Mouse (Mus musculus) thymus, adult 2 months (tissue): ENCODE measurements around the gene Rps11. TPM values are rescaled to one million over a fixed set of nuclear protein-coding genes. Genes with fewer than 3 reads are reported as not detected.

ENCODE experiments used
- DNase-seq: peaks from one replicate; pipeline ENCODE4 v3.0.0; 2021
- H3K27ac ChIP-seq: fragments of 200-500 bp; 2 replicates; pipeline ENCODE4 v1.5.1; 2012; ENCODE audit warnings: low read length, control low read depth; ENCODE audit not compliant: control insufficient read depth, insufficient read depth
- H3K27me3 ChIP-seq: fragments of 200-500 bp; 2 replicates; pipeline ENCODE4 v1.6.1; 2012; ENCODE audit warnings: mild to moderate bottlenecking, low read length, moderate library complexity, mixed read lengths; ENCODE audit not compliant: control insufficient read depth, insufficient read depth
- H3K36me3 ChIP-seq: fragments of 200-500 bp; 2 replicates; pipeline ENCODE4 v1.6.1; 2012; ENCODE audit warnings: mild to moderate bottlenecking, low read length, moderate library complexity; ENCODE audit not compliant: control insufficient read depth, insufficient read depth
- H3K4me1 ChIP-seq: fragments of 200-500 bp; replicated peaks from 2 replicates; pipeline ENCODE4 v1.6.1; 2012; ENCODE audit warnings: low read length; ENCODE audit not compliant: control insufficient read depth, insufficient read depth
- H3K4me3 ChIP-seq: fragments of 200-500 bp; 2 replicates; pipeline ENCODE4 v1.5.1; 2012; ENCODE audit warnings: mild to moderate bottlenecking, low read length, control low read depth, moderate library complexity; ENCODE audit not compliant: control insufficient read depth, insufficient read depth
- CTCF ChIP-seq: fragments of 200-500 bp; IDR thresholded peaks from 2 replicates; pipeline ENCODE4 v1.5.1; 2012; ENCODE audit warnings: mild to moderate bottlenecking, control low read depth, low read length, moderate library complexity, borderline replicate concordance; ENCODE audit not compliant: control insufficient read depth, poor library complexity, insufficient read depth; ENCODE audit errors: extremely low read depth
- POLR2A ChIP-seq: fragments of 200-500 bp; IDR thresholded peaks from 2 replicates; pipeline ENCODE4 v1.6.1; 2012; ENCODE audit warnings: mild to moderate bottlenecking, low read length, control low read depth, moderate library complexity; ENCODE audit not compliant: control insufficient read depth, poor library complexity, insufficient read depth; ENCODE audit errors: extremely low read depth
- WGBS: fragments of 180-500 bp; shearing (Covaris S2); methylation state at CpG from one replicate; pipeline ENCODE4 v1.1.7; 2018; 5-methylcytosine and 5-hydroxymethylcytosine counted together
- polyA plus RNA-seq: library from polyadenylated mRNA; depleted of rRNA; stranded (reverse); fragments of >200 nt; gene quantifications from 2 replicates; pipeline ENCODE4 v1.2.3, GENCODE M21; 2012

Rps11 gene
- polyA plus RNA-seq, 1 experiment: 343 TPM

DNA sequence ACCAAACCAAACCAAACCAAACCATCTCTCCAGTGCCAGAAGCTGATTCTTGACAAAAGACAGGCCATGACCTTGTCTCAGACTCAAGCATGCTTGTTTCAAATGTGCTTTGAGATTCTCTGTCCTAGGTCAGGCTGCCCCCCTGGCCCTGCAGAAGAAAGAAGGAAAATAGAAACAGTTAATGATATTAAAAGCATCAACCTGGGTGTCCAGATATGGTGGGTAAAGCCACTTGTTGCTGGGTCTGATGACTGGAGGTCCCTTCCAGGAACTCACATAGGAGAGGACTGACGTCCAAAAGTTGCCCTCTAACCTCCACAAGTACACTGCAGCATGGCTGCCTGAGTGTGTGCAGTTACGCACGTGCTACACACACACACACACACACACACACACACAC lies 36.6 kb upstream of the Rps11 start:
- no peak overlapping the region for H3K4me3 ChIP-seq
- no peak overlapping the region for H3K27ac ChIP-seq
- no peaks in the 10 kb centered on the region for H3K36me3 ChIP-seq
- H3K27me3 ChIP-seq: peaks cover 11% of the 10 kb centered on the region
- WGBS: 95% methylated on average over 3 of the region's 3 CpGs
- peaks cover 7% of the 10 kb centered on the region for H3K4me1 ChIP-seq
- TF ChIP-seq CTCF (no peak), POLR2A (no peak)
- DNase-seq: no peak

DNA sequence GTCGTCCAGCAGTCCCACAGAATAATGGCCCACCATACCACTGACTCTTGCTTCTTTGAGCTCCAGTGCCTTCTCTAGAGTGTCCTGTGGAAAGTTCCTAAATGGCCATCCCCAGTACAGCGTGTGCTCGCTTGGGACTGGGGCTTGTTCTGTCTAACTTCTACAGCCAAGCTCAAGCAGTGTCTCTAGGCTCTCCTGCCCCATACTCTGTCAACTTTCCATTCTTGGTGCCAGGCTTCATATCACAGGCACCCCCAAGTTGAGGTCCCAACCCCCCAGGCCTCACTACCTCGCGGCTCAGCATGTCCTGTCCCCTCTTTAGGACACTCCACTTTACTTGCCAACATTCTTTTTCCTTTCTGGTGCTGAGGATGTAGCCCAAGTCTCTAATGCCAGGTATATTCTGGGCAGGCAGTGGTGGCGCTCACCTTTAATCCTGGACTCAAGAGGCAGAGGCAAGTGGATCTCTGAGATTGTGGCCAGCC lies 36.1 kb upstream of the Rps11 start:
- Histone ChIP-seq H3K36me3 (no peaks in the 10 kb centered on the region), H3K27me3 (peaks cover 11% of the 10 kb centered on the region), H3K4me3 (no peak overlapping the region), H3K27ac (no peak overlapping the region), H3K4me1 (peaks cover 7% of the 10 kb centered on the region)
- WGBS: 97% methylated on average over 6 of the region's 6 CpGs
- no peak for DNase-seq
- TF ChIP-seq CTCF (no peak), POLR2A (no peak)

DNA sequence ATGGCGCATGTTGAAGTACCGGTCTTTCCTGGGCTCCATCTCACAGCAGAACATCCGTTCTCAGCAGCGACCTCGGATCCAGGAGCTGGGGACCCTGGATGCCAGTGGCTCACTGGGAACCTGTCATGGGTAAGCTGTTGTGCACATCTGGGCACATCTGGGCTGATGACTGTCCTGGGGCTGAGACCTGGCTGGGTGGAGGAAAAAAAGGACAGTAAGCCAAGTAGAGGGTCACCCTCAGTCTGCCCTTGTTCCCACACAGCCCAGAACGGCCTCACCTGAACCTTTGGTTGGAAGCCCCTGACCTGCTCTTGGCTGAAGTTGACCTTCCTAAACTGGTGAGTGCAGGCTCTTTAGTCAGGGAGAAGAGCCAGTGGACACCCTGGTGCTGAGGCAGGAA lies 34.8 kb upstream of the Rps11 start:
- WGBS: 100% methylated on average over 6 of the region's 6 CpGs
- TF ChIP-seq CTCF: no peak
- no peak for TF ChIP-seq POLR2A
- no peak for DNase-seq

DNA sequence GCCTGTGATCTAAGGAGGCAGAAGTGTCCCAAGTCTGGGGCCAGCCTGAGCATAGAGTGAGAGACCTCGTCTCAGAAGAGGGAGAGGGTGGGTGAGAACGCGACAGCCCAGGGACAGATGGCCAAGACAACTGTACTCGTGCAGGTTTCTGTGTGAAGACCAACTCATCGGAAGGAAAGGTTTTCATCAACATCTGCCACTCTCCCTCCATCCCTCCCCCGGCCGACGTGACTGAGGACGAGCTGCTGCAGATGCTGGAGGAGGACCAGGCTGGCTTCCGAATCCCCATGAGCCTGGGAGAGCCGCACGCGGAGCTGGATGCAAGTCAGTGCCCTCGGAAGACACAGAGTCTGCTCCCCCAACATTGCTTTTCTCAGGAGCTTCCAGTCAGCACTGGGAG lies 33.2 kb upstream of the Rps11 start:
- peaks cover 14% of the 10 kb centered on the region for H3K4me1 ChIP-seq
- H3K4me3 ChIP-seq: no peak overlapping the region
- no peak for TF ChIP-seq CTCF
- no peak for TF ChIP-seq POLR2A
- H3K36me3 ChIP-seq: no peaks in the 10 kb centered on the region
- DNase-seq: no peak
- 97% methylated on average over 14 of the region's 14 CpGs for WGBS
- H3K27me3 ChIP-seq: no peaks in the 10 kb centered on the region
- no peak overlapping the region for H3K27ac ChIP-seq

More for the DNA sequence above, 34.8 kb upstream of the Rps11 start:
- Histone ChIP-seq H3K4me3 (no peak overlapping the region), H3K4me1 (peaks cover 11% of the 10 kb centered on the region), H3K27me3 (peaks cover 5% of the 10 kb centered on the region), H3K27ac (no peak overlapping the region), H3K36me3 (no peaks in the 10 kb centered on the region)

DNA sequence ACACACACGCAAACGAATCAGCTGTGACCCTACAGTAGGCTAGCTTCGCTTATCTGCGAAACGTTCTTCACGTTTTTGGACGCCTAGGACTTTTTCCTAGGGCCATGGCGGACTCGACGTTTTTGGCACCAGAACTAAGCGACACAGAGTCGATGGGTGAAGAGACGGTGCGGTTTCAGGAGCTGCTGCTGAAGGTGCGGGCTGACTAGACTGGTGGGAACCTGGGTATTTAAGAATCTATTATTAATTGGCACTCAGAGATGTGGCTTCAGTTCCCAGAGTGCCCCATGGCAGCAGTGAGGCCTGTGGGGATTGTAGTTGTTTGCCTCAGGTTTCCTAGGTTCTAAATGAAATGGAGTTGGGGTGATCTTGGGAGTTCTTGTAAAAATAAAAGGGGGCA lies 32.0 kb upstream of the Rps11 start:
- Histone ChIP-seq H3K27ac (no peak overlapping the region), H3K4me1 (peaks cover 7% of the 10 kb centered on the region), H3K4me3 (no peak overlapping the region), H3K27me3 (no peaks in the 10 kb centered on the region), H3K36me3 (no peaks in the 10 kb centered on the region)
- 97% methylated on average over 15 of the region's 15 CpGs for WGBS
- no peak for DNase-seq
- TF ChIP-seq POLR2A: no peak
- TF ChIP-seq CTCF: no peak

DNA sequence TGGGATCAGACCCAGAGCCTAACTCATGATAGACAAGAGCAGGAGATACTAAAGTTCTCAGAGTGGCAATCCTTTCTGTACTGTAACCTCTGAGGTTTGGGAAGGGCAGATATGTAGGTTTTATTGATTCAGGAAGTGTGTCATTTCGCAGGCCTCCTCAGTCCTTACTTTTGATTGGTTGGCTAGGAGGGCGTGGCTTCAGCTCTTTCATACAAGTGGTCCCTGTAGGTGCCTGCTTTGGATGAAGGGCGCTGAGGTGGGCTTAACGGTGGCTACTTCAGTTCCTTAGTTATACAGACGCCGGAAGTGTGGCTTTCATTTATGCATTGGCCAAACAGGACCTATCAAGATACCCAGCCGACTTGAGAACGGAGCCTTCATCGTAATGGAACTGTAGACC lies 31.4 kb upstream of the Rps11 start:
- DNase-seq: no peak
- Histone ChIP-seq H3K36me3 (no peaks in the 10 kb centered on the region), H3K4me1 (peaks cover 7% of the 10 kb centered on the region), H3K4me3 (no peak overlapping the region), H3K27me3 (no peaks in the 10 kb centered on the region), H3K27ac (no peak overlapping the region)
- TF ChIP-seq CTCF: no peak
- no peak for TF ChIP-seq POLR2A
- 96% methylated on average over 9 of the region's 9 CpGs for WGBS

DNA sequence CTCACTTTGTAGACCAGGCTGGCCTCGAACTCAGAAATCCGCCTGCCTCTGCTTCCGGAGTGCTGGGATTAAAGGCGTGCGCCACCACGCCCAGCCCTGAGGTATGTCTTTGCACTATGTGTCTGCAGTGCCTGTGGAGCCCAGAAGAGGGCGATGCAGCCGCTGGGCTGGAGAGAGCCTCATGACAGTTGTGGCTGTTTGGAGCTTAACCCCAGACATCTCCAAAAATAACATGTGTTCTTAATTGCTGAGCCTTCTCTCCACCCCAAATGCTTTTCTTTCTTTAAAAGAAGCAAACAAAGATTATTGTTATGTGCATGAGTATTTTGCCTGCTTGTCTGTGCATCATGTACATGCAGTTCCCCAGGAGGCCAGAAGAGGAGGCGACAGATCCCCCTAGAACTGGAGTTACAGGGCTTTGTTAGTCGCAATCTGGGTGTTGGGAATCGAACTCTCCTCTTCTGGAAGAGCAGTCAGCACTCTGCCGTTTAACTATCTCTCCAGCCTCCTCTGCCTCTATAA lies 30.8 kb upstream of the Rps11 start:
- H3K27me3 ChIP-seq: no peaks in the 10 kb centered on the region
- DNase-seq: peak; percentile 56
- 0 out of 2 replicates have a peak, but pooled peaks have one; percentile 27 for TF ChIP-seq CTCF
- no peak for TF ChIP-seq POLR2A
- H3K27ac ChIP-seq: no peak overlapping the region
- H3K4me3 ChIP-seq: no peak overlapping the region
- WGBS: 86% methylated on average over 12 of the region's 12 CpGs
- peaks cover 7% of the 10 kb centered on the region for H3K4me1 ChIP-seq
- no peaks in the 10 kb centered on the region for H3K36me3 ChIP-seq
